Mouse (Mus musculus) embryonic facial prominence, embryonic 14.5 days (tissue): ENCODE results near the gene Pgghg. TPM values are rescaled to one million over a fixed set of nuclear protein-coding genes. Genes with fewer than 3 reads are reported as not detected.

Source experiments
- ATAC-seq: fragments of 200-750 bp; cut with Nextera tagmentation; 2 replicates; pipeline ENCODE4 v1.8.0; 2017; ENCODE audit warnings: low read depth, moderate number of reproducible peaks, moderate TSS enrichment
- DNase-seq: peaks from one replicate; pipeline ENCODE4 v3.0.0-alpha.2; 2015; ENCODE audit warnings: low spot score
- H3K27ac ChIP-seq: fragments of 300-500 bp; sonication (generic); replicated peaks from 2 replicates; pipeline ENCODE4 v1.5.1; 2014; ENCODE audit warnings: low read depth, mild to moderate bottlenecking, low read length, moderate library complexity
- H3K27me3 ChIP-seq: fragments of 300-500 bp; sonication (generic); replicated peaks from 2 replicates; pipeline ENCODE4 v1.6.1; 2014; ENCODE audit warnings: low read length; ENCODE audit not compliant: control insufficient read depth, insufficient read depth
- H3K36me3 ChIP-seq: fragments of 300-500 bp; sonication (generic); 2 replicates; pipeline ENCODE4 v1.6.1; 2014; ENCODE audit warnings: low read length, mixed read lengths; ENCODE audit not compliant: control insufficient read depth, insufficient read depth
- H3K4me1 ChIP-seq: fragments of 300-500 bp; sonication (generic); 2 replicates; pipeline ENCODE4 v1.6.1; 2014; ENCODE audit warnings: antibody characterized with exemption, low read length; ENCODE audit not compliant: control insufficient read depth, insufficient read depth
- H3K4me2 ChIP-seq: fragments of 300-500 bp; sonication (generic); 2 replicates; pipeline ENCODE4 v1.6.1; 2014; ENCODE audit warnings: low read depth, mild to moderate bottlenecking, low read length, moderate library complexity, mixed read lengths
- H3K4me3 ChIP-seq: fragments of 300-500 bp; sonication (generic); 2 replicates; pipeline ENCODE4 v1.5.1; 2014; ENCODE audit warnings: low read depth, mild to moderate bottlenecking, low read length
- H3K9ac ChIP-seq: fragments of 300-500 bp; sonication (generic); 2 replicates; pipeline ENCODE4 v1.6.1; 2014; ENCODE audit warnings: low read depth, mild to moderate bottlenecking, low read length, moderate library complexity, mixed read lengths
- H3K9me3 ChIP-seq: fragments of 300-500 bp; sonication (generic); 2 replicates; pipeline ENCODE4 v1.6.1; 2016; ENCODE audit warnings: low read length; ENCODE audit not compliant: control insufficient read depth
- WGBS: fragments of 180-500 bp; shearing (Covaris S2); extraction: QIAGEN DNeasy Blood & Tissue Kit; methylation state at CpG from one replicate; pipeline ENCODE4 v1.1.7; 2014; 5-methylcytosine and 5-hydroxymethylcytosine counted together
- polyA plus RNA-seq: library from polyadenylated mRNA; unstranded; fragments of >200 nt; fragmentation: Nextera tagmentation; extraction: Ambion mirVana; gene quantifications from 2 replicates; pipeline ENCODE4 v1.2.1, GENCODE M21; 2014

Pgghg gene
- polyA plus RNA-seq, 1 experiment from 2014 or later, result 22.7 TPM

- H3K4me2 ChIP-seq, result peak overlapping the region; percentile 79
- ATAC-seq, result no peak
- H3K4me3 ChIP-seq, result peak overlapping the region; percentile 56
- H3K36me3 ChIP-seq, result 0 out of 2 replicates have a peak, but pooled peaks cover 10% of the 10 kb centered on the region
- H3K27me3 ChIP-seq, result no peaks in the 10 kb centered on the region
- H3K9ac ChIP-seq, result peak overlapping the region; percentile 71
- H3K27ac ChIP-seq, result peak overlapping the region; percentile 94
- 12% methylated on average over 17 of the region's 17 CpGs for WGBS
- H3K9me3 ChIP-seq, result no peaks in the 10 kb centered on the region
- no peak for DNase-seq
- peaks cover 45% of the 10 kb centered on the region for H3K4me1 ChIP-seq
Observed at GRCm38 (mm10) chr7:140955342-140955741, 14.2 kb downstream of the Pgghg start.

GRCm38 (mm10) chr7:140955758-140956555 is 14.8 kb downstream of the Pgghg start, which contains the start of the genes Gm45717 and Ifitm2:
Gm45717 (minus strand) TSS chr7:140955937.
Ifitm2 (minus strand) TSS chr7:140955987.
- ATAC-seq, result peak; percentile 92
- Histone ChIP-seq H3K36me3 (0 out of 2 replicates have a peak, but pooled peaks cover 10% of the 10 kb centered on the region), H3K9ac (peak within 1 kb of the TSS; percentile 71), H3K4me2 (peak within 1 kb of the TSS; percentile 79), H3K4me1 (peaks cover 42% of the 10 kb centered on the region), H3K27me3 (no peaks in the 10 kb centered on the region), H3K4me3 (peak within 1 kb of the TSS; percentile 56), H3K9me3 (no peaks in the 10 kb centered on the region), H3K27ac (peak within 1 kb of the TSS; percentile 94)
- peak; percentile 97 for DNase-seq
- WGBS, result 7% methylated on average over 11 of the region's 11 CpGs

- peak overlapping the region; percentile 56 for H3K4me3 ChIP-seq
Observed at GRCm38 (mm10) chr7:140956556-140956869, 15.3 kb downstream of the Pgghg start.

GRCm38 (mm10) chr7:140959181-140959901 is 18.1 kb downstream of the Pgghg start:
- Histone ChIP-seq H3K27me3 (no peaks in the 10 kb centered on the region), H3K27ac (no peak overlapping the region), H3K4me3 (no peak overlapping the region), H3K9ac (peak overlapping the region; percentile 20; the same call in 1 of the 2 replicates), H3K9me3 (no peaks in the 10 kb centered on the region), H3K36me3 (no peaks in the 10 kb centered on the region), H3K4me2 (no peak overlapping the region), H3K4me1 (peaks cover 17% of the 10 kb centered on the region)
- ATAC-seq (no peak), DNase-seq (peak; percentile 74)
- 8% methylated on average over 9 of the region's 9 CpGs for WGBS

More at GRCm38 (mm10) chr7:140956556-140956869, 15.3 kb downstream of the Pgghg start:
- H3K4me2 ChIP-seq, result peak overlapping the region; percentile 79
- H3K36me3 ChIP-seq, result 0 out of 2 replicates have a peak, but pooled peaks cover 10% of the 10 kb centered on the region
- peaks cover 36% of the 10 kb centered on the region for H3K4me1 ChIP-seq
- DNase-seq (no peak), ATAC-seq (no peak)
- H3K9me3 ChIP-seq, result no peaks in the 10 kb centered on the region
- peak overlapping the region; percentile 94 for H3K27ac ChIP-seq
- H3K9ac ChIP-seq, result peak overlapping the region; percentile 25; the same call in 1 of the 2 replicates
- WGBS, result 27% methylated on average over 6 of the region's 6 CpGs
- no peaks in the 10 kb centered on the region for H3K27me3 ChIP-seq

GRCm38 (mm10) chr7:140960026-140960425 is 18.8 kb downstream of the Pgghg start:
- Histone ChIP-seq H3K9ac (no peak overlapping the region), H3K27me3 (no peaks in the 10 kb centered on the region), H3K27ac (no peak overlapping the region), H3K4me3 (no peak overlapping the region), H3K9me3 (no peaks in the 10 kb centered on the region), H3K36me3 (no peaks in the 10 kb centered on the region), H3K4me2 (no peak overlapping the region), H3K4me1 (peaks cover 15% of the 10 kb centered on the region)
- 81% methylated on average over 5 of the region's 5 CpGs for WGBS
- ATAC-seq, result no peak
- DNase-seq, result no peak

GRCm38 (mm10) chr7:140961416-140961815 is 20.2 kb downstream of the Pgghg start:
- H3K27ac ChIP-seq, result no peak overlapping the region
- H3K4me3 ChIP-seq, result no peak overlapping the region
- H3K27me3 ChIP-seq, result no peaks in the 10 kb centered on the region
- no peaks in the 10 kb centered on the region for H3K9me3 ChIP-seq
- no peak for ATAC-seq
- H3K36me3 ChIP-seq, result no peaks in the 10 kb centered on the region
- H3K4me1 ChIP-seq, result peaks cover 11% of the 10 kb centered on the region
- H3K9ac ChIP-seq, result no peak overlapping the region
- no peak overlapping the region for H3K4me2 ChIP-seq
- 46% methylated on average over 2 of the region's 2 CpGs for WGBS
- no peak for DNase-seq

GRCm38 (mm10) chr7:140962733-140963132 is 21.5 kb downstream of the Pgghg start:
- H3K36me3 ChIP-seq, result no peaks in the 10 kb centered on the region
- H3K4me2 ChIP-seq, result no peak overlapping the region
- no peaks in the 10 kb centered on the region for H3K27me3 ChIP-seq
- WGBS, result 66% methylated on average over 2 of the region's 2 CpGs
- no peak overlapping the region for H3K9ac ChIP-seq
- DNase-seq (no peak), ATAC-seq (no peak)
- H3K4me3 ChIP-seq, result no peak overlapping the region
- no peak overlapping the region for H3K27ac ChIP-seq
- no peaks in the 10 kb centered on the region for H3K9me3 ChIP-seq
- peaks cover 5% of the 10 kb centered on the region for H3K4me1 ChIP-seq

- Histone ChIP-seq H3K4me3 (peak within 1 kb of the TSS; percentile 0; the same call in 1 of the 2 replicates), H3K9ac (peak within 1 kb of the TSS; percentile 9; the same call in 1 of the 2 replicates)
- no peak for DNase-seq
Observed at GRCm38 (mm10) chr7:140966921-140967320, 25.7 kb downstream of the Pgghg start, which contains the start of gene Ifitm1. Ifitm1 (plus strand) TSS chr7:140967221.

More at GRCm38 (mm10) chr7:140966921-140967320, 25.7 kb downstream of the Pgghg start, which contains the start of gene Ifitm1:
- Histone ChIP-seq H3K27me3 (no peaks in the 10 kb centered on the region), H3K4me2 (peak within 1 kb of the TSS; percentile 33; the same call in 1 of the 2 replicates), H3K27ac (peak within 1 kb of the TSS; percentile 67), H3K9me3 (no peaks in the 10 kb centered on the region), H3K36me3 (no peaks in the 10 kb centered on the region), H3K4me1 (peaks cover 15% of the 10 kb centered on the region)
- no peak for ATAC-seq
- WGBS, result 82% methylated on average over 4 of the region's 4 CpGs
